Mouse (Mus musculus): ENCODE measurements around the gene D1Ertd622e. TPM values are rescaled to one million over a fixed set of nuclear protein-coding genes. Genes with fewer than 3 reads are reported as not detected.

Gene D1Ertd622e
- polyA plus RNA-seq, 1 experiment, result 6.1 TPM

- Histone ChIP-seq H3ac (ENCODE audit: control insufficient read depth, insufficient read length) (no peak overlapping the region), H3K4me2 (ENCODE audit: low read depth) (no peak overlapping the region), H3K27me3 (ENCODE audit: control insufficient read depth, insufficient read depth, insufficient read length) (no peaks in the 10 kb centered on the region), H3K4me3 (no peak overlapping the region), H3K79me2 (ENCODE audit: control insufficient read depth, insufficient read depth) (no peaks in the 10 kb centered on the region), H3K36me3 (ENCODE audit: control insufficient read depth, insufficient read depth) (no peaks in the 10 kb centered on the region)
- TF ChIP-seq REST (IDR thresholded peaks at IDR 0.05; ENCODE audit: insufficient read depth, insufficient read length) (no peak), POLR2A (IDR thresholded peaks at IDR 0.05; ENCODE audit: insufficient read length, low read depth) (no peak), TCF3 (IDR thresholded peaks at IDR 0.05; ENCODE audit: insufficient read length, low read depth) (no peak), MYOG (IDR thresholded peaks at IDR 0.05; ENCODE audit: control insufficient read depth in 1 of 3, insufficient read depth in 1 of 3, insufficient read length in 2 of 3, low read depth in 2 of 3) (no peak), E2F4 (IDR thresholded peaks at IDR 0.05; ENCODE audit: insufficient read depth) (no peak), MYOD1 (IDR thresholded peaks at IDR 0.05; ENCODE audit: control insufficient read depth in 1 of 3, insufficient read length in 2 of 3, low read depth in 2 of 3) (no peak), POLR2AphosphoS2 (IDR thresholded peaks at IDR 0.05; ENCODE audit: insufficient read length, low read depth) (no peak), CEBPB (IDR thresholded peaks at IDR 0.05; ENCODE audit: insufficient read depth, poor library complexity, severe bottlenecking) (no peak), TCF12 (IDR thresholded peaks at IDR 0.05; ENCODE audit: insufficient read depth, poor library complexity, severe bottlenecking) (no peak), USF1 (IDR thresholded peaks at IDR 0.05; ENCODE audit: low read depth) (no peak), MAX (IDR thresholded peaks at IDR 0.05; ENCODE audit: low read depth) (no peak), SRF (IDR thresholded peaks at IDR 0.05; ENCODE audit: control insufficient read depth, insufficient read length, low read depth) (no peak)
Measured at GRCm38 (mm10) chr1:97623214-97623856, 38.5 kb downstream of the D1Ertd622e start.

- Histone ChIP-seq H3K27me3 (ENCODE audit: control insufficient read depth, insufficient read depth, insufficient read length) (no peaks in the 10 kb centered on the region), H3K4me2 (ENCODE audit: low read depth) (no peak overlapping the region), H3K4me3 (no peak overlapping the region), H3K36me3 (ENCODE audit: control insufficient read depth, insufficient read depth) (no peaks in the 10 kb centered on the region), H3K79me2 (ENCODE audit: control insufficient read depth, insufficient read depth) (no peaks in the 10 kb centered on the region), H3ac (ENCODE audit: control insufficient read depth, insufficient read length) (no peak overlapping the region)
- TF ChIP-seq MYOG (IDR thresholded peaks at IDR 0.05; ENCODE audit: control insufficient read depth in 1 of 3, insufficient read depth in 1 of 3, insufficient read length in 2 of 3, low read depth in 2 of 3) (no peak), TCF3 (IDR thresholded peaks at IDR 0.05; ENCODE audit: insufficient read length, low read depth) (no peak), E2F4 (IDR thresholded peaks at IDR 0.05; ENCODE audit: insufficient read depth) (no peak), TCF12 (IDR thresholded peaks at IDR 0.05; ENCODE audit: insufficient read depth, poor library complexity, severe bottlenecking) (no peak), MYOD1 (IDR thresholded peaks at IDR 0.05; ENCODE audit: control insufficient read depth in 1 of 3, insufficient read length in 2 of 3, low read depth in 2 of 3) (no peak), REST (IDR thresholded peaks at IDR 0.05; ENCODE audit: insufficient read depth, insufficient read length) (no peak), POLR2A (IDR thresholded peaks at IDR 0.05; ENCODE audit: insufficient read length, low read depth) (no peak), CEBPB (IDR thresholded peaks at IDR 0.05; ENCODE audit: insufficient read depth, poor library complexity, severe bottlenecking) (no peak), SRF (IDR thresholded peaks at IDR 0.05; ENCODE audit: control insufficient read depth, insufficient read length, low read depth) (no peak), MAX (IDR thresholded peaks at IDR 0.05; ENCODE audit: low read depth) (no peak), POLR2AphosphoS2 (IDR thresholded peaks at IDR 0.05; ENCODE audit: insufficient read length, low read depth) (no peak), USF1 (IDR thresholded peaks at IDR 0.05; ENCODE audit: low read depth) (no peak)
Measured at GRCm38 (mm10) chr1:97622574-97623208, 39.2 kb downstream of the D1Ertd622e start.

GRCm38 (mm10) chr1:97619621-97620320 lies 42.1 kb downstream of the D1Ertd622e start:
- H3ac ChIP-seq (ENCODE audit: control insufficient read depth, insufficient read length), result no peak overlapping the region
- H3K79me2 ChIP-seq (ENCODE audit: control insufficient read depth, insufficient read depth), result no peaks in the 10 kb centered on the region
- no peak for TF ChIP-seq USF1 (IDR thresholded peaks at IDR 0.05; ENCODE audit: low read depth)
- H3K27me3 ChIP-seq (ENCODE audit: control insufficient read depth, insufficient read depth, insufficient read length), result no peaks in the 10 kb centered on the region
- no peaks in the 10 kb centered on the region for H3K36me3 ChIP-seq (ENCODE audit: control insufficient read depth, insufficient read depth)
- no peak overlapping the region for H3K4me2 ChIP-seq (ENCODE audit: low read depth)
- no peak overlapping the region for H3K4me3 ChIP-seq

GRCm38 (mm10) chr1:97615525-97615924 lies 46.3 kb downstream of the D1Ertd622e start:
- Histone ChIP-seq H3K27me3 (ENCODE audit: control insufficient read depth, insufficient read depth, insufficient read length) (no peaks in the 10 kb centered on the region), H3K4me3 (no peak overlapping the region), H3K36me3 (ENCODE audit: control insufficient read depth, insufficient read depth) (no peaks in the 10 kb centered on the region), H3K79me2 (ENCODE audit: control insufficient read depth, insufficient read depth) (no peaks in the 10 kb centered on the region), H3K4me2 (ENCODE audit: low read depth) (no peak overlapping the region), H3ac (ENCODE audit: control insufficient read depth, insufficient read length) (no peak overlapping the region)
- no peak for TF ChIP-seq CEBPB (IDR thresholded peaks at IDR 0.05; ENCODE audit: insufficient read depth, poor library complexity, severe bottlenecking)
- no peak for TF ChIP-seq E2F4 (IDR thresholded peaks at IDR 0.05; ENCODE audit: insufficient read depth)
- no peak for TF ChIP-seq TCF3 (IDR thresholded peaks at IDR 0.05; ENCODE audit: insufficient read length, low read depth)
- TF ChIP-seq MAX (IDR thresholded peaks at IDR 0.05; ENCODE audit: low read depth), result no peak
- TF ChIP-seq MYOG (IDR thresholded peaks at IDR 0.05; ENCODE audit: control insufficient read depth in 1 of 3, insufficient read depth in 1 of 3, insufficient read length in 2 of 3, low read depth in 2 of 3), result no peak
